Mouse (Mus musculus) T-helper 2 cell (primary cell): ENCODE data around the gene Vars.
"Not testable (repeated sequence)": the region's sequence is repeated elsewhere in the genome, so short reads cannot be mapped to it uniquely, and the experiment has no call there.

Experiments used
- in situ Hi-C: fragments of 300-600 bp; cut with MboI, MseI; formaldehyde crosslinking; loops from one replicate; pipeline ENCODE4 v1.15.1; 2025; ENCODE audit warnings: high pct_unique_total_duplicates

Vars gene

DNA sequence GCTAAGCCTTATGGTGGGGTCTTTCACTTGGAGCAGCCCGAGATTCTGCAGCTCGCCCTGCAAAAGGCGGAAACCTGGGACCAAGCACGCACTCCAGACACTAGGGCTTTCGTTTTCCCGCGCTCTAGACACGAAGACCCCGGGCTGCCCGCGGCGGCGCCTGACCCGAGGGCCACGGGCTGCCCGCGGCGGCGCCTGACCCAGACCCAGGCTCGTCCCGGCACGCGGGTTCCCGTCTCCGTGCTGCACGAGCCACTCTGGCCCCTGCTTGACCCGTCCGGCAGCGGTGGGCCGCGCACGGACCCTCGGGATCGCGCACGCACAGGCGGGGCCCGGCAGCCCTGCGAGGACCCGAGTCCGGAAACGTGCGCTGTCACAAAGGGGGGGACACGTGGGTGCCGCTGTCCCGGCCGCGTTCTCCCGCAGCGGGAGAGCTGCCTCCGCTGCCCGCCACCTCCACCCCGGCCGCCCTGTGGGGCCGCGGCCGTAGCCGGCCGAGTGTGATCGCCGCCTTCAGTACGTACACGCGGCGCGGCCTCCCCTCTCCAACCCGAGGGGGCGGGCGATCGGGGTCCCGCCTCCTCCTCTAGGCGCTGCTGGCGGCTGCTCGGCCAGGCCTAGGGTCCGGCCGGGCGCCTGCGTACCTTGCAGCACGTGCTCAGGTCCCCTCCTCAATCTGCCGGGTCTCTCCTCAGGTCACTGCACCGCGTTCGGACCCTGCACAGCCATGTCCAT is at the start of gene Vars:
Gene Vars, plus strand, starts transcription at position 271 of the 735 bp plus-strand sequence.
- in situ Hi-C loops, result loop anchor here (10.0 kb wide), 1 partner anchor 114 kb away; the partner anchor contains the start of gene Ly6g5b

DNA sequence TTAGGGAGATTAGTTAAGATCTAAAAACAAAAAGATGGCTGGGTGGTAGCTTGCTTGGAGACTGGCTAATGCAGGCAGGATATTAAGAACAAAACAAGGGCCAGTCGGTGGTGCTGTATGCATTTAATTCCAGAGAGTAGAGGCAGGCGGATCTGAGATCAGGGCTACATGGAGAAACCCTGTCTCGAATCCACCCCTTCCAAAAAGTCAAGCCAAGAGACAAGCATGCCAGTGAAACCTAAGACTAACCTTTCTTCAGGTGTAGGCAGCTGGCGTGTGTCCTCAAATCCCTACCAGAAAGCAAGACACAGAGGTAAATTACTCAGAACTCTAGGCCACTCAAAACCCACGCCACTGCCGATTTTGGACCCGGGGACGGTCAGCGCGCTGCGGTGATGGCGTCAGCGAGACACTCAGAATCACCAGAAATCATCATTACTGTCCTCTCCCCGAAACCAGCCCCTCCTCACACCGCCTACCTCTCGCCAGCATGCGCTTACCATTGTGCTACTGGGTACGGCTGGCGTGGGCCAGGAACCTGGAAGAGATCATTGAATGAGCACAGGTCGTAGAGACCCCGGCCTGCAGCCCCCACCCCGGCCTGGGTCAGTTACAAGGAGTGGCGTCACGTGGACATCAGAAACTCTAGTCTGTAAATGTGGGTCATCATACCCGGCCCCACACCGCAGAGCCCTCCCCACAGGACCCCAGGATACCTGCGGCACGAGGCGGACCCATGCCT is 49.0 kb upstream of the Vars start:
- in situ Hi-C loops, result no loop called here

DNA sequence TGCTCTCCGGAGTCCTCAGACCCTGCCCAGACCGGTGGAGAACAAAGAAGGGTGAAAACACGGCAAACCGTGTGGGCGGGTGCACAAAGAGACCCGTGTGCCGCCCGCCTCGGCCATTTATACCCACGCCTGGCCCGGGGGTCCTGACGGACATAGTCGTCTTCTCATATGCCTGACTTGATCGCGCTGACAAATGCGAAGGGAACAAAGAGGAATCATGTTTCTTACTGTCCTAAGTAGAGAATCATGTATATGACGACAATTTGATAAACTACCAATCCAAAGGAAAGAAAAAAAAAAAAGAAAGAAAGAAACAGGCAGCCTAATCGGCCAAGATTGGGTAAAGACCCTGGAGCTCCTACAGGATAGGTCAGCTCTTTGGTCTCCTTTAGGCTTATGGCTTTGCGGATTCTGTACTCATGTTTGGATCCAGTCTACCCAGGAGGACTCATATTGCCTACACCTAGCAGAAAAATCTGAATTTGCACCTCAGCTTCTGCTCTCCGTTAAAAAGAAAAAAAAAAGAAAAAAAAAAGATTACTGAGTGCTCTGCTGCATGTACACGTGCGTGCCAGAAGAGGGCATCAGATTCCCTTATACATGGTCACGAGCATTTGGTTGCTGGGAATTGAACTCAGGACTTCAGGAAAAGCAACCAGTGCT is 48.3 kb upstream of the Vars start:
- in situ Hi-C loops, result no loop called here

DNA sequence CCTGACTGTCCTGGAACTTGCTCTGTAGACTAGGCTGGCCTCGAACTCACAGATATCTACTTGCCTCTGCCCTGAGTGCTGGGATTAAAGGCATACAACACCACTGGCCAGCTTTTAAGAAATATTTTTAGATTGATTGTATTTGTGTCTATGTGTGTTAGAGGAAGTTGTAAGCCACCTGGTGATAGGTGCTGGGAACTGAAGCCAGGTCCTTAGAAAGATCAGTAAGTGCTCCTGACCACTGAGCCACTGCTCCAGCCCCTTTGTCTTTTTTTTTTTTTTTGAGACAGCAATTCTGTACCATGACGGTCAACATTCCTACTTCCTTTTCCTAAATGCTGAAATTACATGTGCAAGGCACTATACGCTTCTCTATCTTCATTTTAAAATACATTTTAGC is 47.5 kb upstream of the Vars start:
- in situ Hi-C loops, result no loop called here

DNA sequence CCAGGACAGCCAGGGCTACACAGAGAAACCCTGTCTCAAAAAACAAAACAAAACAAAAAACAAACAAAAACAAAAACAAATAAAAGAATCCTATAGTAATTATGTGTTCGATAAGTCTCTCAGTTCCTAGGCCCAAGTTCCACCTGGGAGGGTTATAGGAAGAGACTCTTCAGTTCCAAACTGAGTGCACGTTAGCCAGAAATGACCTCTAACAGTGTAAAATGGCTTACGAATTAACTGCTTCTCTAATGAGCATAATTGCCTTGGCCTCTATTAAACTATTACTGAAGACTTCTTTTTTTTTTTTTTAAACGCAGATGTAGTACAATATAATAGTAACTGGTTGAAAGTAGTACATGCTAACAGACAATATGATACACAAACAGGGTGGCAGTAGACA is 46.9 kb upstream of the Vars start:
- in situ Hi-C loops, result no loop called here

DNA sequence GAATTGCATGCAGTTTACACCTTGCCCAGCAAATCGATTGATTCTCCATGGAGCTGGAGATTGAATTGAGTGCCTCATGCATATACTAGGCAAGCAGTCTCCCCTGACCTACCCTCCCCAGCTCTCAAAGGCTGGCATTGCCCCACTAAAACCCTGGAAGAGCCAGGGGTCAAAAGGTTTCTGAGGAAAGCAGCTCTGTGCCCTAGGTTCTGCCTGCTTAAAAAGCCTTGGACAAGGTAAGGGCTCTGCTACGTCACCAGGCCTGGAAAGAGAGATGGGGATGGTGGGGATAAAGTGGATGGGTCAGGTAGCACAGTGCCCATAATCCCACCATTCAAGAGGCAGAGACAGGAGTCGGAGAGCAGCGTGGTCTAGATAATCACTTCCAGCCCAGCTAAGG is 46.0 kb upstream of the Vars start:
- in situ Hi-C loops, result no loop called here

DNA sequence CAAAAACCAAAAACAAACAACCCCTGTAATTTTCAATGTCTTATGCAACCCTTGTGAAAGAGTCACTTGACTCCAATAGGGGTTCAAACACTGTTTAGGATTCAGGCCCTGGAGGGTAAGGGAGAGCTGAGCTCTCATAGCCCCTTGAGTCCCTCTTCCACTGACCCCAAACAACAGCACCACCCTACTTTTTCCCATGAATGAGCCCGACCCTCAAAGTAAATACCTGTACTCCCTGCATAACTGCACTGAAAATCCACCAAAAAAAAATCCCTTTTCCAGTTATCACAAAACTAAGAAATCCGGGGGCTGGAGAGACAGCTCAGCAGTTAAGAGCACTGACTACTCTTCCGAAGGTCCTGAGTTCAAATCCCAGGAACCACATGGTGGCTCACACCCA is 44.9 kb upstream of the Vars start:
- in situ Hi-C loops, result no loop called here

DNA sequence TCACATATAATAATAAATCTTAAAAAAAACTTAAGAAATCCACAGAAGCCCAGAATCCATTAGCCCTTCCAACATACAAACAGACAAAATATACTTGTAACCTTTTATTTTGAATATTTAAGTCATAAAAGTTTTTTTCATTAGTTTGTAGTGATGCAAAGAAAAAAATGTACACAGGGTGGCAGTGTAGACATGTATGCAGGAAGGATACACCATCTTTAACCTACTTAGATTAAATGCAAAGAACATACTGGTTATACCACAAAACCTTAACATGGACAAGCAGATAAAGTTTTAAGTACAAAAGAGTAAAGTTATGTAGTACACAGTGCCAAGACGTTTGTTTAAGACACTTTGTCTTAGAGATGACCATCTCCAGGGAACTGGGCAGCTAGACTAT is 44.4 kb upstream of the Vars start:
- in situ Hi-C loops, result no loop called here

DNA sequence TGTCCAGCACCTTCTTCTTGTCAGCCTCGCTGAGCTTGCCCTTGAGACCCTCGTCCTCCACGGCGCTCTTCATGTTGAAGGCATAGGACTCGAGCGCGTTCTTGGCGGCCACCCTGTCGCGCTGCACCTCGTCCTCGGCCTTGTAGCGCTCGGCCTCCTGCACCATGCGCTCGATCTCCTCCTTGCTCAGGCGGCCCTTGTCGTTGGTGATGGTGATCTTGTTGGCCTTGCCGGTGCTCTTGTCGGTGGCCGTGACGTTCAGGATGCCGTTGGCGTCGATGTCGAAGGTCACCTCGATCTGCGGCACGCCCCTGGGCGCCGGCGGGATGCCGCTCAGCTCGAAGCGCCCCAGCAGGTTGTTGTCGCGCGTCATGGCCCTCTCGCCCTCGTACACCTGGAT is 43.5 kb upstream of the Vars start:
- in situ Hi-C loops, result not testable (repeated sequence)

DNA sequence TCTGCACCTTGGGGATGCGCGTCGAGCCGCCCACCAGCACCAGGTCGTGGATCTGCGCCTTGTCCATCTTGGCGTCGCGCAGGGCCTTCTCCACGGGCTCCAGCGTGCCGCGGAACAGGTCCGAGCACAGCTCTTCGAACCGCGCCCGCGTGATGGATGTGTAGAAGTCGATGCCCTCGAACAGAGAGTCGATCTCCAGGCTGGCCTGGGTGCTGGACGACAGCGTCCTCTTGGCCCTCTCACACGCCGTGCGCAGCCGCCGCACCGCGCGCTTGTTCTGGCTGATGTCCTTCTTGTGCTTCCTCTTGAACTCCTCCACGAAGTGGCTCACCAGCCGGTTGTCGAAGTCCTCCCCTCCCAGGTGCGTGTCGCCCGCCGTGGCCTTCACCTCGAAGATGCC is 42.8 kb upstream of the Vars start:
- in situ Hi-C loops, result not testable (repeated sequence)

DNA sequence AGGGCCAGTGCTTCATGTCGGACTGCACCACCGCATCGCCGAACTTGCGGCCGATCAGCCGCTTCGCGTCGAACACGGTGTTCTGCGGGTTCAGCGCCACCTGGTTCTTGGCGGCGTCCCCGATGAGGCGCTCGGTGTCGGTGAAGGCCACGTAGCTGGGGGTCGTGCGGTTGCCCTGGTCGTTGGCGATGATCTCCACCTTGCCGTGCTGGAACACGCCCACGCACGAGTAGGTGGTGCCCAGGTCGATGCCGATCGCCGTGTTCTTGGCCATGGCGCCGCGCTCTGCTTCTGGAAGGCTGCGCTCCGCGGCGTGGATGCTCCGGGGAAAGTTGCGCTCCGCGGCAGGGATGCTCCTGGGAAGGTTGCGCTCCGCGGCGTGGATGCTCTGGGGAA is 42.1 kb upstream of the Vars start:
- in situ Hi-C loops, result not testable (repeated sequence)

DNA sequence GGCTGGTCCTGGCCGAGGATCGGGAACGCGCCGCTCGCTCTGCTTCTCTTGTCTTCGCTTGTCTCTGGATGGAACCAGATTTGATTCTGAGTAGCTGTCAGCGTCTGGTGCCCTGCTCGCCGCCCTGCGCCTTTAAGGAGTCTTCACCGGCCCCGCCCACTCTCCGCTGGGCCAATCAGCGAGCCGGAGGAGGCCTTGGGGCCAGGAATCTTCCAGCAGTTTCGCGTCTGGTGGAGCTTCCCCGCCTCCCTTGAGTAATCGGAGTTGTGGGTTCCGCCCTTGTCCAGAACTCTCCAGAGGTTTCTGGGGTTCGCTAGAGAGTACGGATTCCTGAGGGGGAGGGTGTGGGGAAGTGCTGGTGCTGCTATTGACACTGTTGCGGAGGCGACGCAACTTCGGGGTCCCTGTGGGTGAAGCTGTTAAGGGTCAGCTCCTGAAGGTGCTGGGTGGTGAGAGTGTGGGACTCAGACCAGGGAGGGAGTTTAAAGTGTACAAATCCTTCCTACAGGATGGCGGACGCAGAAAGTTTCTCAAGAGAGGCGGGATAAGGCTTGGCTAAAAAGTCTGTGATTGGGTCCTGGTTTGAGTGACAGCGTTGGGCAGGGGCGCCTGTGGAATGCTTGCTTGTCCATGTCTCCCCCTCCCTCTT is 41.5 kb upstream of the Vars start, which contains the start of gene Hspa1b:
Gene Hspa1b, minus strand, starts transcription at position 109 of the 649 bp plus-strand sequence.
- in situ Hi-C loops, result not testable (repeated sequence)

DNA sequence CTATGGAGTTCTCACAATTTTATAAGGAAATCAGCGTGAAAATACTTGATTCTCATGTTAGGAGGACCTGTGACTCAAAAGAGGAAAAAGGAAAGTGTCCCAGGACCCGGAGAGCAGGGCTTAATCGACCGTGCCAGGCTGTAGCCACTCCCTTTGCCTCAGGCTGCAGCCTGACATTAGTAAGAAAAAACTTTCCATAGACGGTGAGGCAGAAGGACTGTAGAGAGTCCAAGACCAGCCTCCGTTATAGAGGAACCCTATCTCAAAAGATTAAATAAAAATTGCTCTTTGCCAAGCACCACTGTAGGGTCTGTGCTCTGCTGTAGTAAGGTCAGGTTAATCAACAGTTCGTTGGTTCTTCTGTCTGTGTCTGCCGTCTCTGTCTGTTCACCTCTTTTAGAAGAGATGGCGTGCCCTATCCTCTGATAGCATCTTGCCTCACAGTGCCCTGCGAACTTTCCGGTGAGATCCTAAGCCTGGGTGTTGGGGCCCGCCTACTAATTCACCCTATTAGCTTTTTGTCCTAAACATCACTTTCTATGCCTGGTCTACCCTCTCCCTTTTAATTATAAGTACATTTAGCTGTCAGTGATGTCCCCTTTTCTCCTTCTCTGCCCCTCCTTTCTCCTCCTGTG is 40.8 kb upstream of the Vars start:
- in situ Hi-C loops, result no loop called here

DNA sequence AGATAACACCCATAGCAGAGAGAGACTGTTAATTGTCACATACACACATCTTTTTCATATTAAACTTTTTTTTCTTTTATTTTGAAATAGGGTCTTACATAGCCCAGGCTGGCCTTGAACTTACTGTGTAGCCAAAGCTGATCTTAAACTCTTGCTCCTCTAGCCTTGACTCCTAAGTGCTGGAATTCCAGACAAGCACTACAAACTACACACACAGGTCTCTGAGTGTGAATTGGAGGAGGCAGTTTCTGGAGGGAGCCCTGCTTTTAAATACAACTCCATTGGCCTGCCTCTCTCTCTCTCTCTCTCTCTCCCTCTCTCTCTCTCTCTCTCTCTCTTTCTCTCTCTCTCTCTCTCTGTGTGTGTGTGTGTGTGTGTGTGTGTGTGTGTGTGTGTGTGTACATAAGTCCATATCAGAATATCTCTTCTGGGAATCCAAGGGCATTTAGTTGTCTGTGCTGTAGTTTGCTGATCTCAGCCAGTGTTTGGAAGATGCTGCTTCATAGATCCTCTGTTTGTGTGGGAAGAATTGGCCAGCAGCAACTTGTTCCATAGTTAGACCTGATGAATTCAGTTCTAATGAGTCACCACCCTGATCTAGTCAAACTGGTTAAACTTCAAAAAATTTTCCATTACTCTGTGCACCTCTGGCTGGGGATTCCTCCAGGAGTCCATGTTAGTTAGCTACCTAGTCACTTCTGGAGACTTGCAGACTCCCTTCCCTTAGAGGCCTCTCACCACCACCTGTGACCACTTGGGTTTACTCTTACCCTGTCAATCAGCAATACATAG is 39.9 kb upstream of the Vars start:
- in situ Hi-C loops, result no loop called here

DNA sequence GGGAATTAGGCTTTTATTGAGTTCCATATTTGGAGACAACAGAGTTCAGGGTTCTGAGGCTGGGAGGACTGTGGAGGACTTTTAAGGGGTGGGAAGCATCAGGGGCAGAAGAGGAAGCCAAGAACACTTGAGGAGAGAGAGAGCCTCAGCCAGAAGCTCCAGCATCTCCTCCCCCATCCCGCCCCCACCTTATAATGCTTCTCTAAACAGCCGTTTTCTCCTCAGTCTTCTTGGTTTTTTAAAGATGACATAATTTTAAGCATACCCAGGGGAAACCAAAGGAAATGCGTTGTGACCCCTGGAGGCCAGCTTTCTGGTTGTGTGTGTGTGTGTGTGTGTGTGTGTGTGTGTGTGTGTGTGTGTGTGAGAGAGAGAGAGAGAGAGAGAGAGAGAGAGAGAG is 38.7 kb upstream of the Vars start:
- in situ Hi-C loops, result no loop called here

DNA sequence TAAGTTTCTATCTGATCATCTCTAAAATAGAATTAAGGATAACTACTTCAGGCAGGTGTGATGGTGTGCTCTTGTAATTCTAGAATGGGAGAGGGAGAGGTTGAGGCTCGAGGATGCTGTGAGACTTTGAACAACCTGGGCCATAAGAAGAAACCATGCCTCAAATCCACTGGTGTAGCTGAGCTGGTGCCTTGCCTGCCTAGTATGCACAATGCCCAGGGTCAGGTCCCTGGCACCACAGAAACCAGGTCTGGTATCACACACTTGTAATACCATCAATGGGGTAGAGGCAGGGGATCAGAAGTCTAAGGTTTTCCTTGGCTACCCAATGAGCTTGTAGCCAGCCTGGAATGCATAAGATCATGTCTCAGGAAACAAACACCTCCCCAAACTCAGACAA is 37.9 kb upstream of the Vars start:
- in situ Hi-C loops, result no loop called here

DNA sequence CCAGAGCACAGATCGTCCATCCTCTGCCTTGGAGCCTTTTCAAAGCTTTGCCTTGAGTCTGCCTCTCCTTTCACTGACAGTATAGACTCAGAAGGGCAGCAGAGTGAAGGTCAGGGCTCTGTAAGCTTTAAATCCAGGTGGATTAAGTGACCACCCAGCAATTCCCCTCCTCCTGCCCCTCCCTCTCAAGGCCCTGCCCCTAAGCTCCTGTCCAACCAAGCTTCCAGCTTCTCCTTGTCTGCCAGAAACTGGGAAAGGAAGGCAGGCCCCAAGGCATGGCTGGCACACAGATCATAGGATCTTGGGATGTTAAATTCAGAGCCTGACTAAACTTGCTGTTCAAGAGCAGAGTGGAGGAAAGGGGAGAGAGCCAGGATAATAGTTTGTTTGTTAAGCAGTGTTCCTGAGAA is 36.1 kb upstream of the Vars start:
- in situ Hi-C loops, result no loop called here

DNA sequence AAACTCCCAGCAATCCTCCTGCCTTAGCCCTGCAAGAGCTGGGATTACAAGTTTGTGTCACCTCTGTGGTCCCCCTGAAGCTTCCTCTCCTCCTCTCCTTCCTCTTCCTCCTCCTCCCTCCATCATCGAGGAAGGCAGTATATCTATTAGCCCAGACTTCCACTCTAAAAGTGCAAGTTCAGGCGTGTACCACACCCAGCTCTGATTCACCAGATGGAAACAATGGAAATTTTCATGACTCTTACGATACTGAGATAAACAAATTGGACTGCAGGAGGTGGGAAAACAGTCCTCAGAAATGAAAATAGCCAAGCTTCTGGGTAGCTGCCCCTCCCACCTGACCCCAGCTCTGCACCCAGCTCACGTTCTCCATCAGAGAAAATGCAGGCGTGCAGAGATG is 35.2 kb upstream of the Vars start:
- in situ Hi-C loops, result no loop called here

DNA sequence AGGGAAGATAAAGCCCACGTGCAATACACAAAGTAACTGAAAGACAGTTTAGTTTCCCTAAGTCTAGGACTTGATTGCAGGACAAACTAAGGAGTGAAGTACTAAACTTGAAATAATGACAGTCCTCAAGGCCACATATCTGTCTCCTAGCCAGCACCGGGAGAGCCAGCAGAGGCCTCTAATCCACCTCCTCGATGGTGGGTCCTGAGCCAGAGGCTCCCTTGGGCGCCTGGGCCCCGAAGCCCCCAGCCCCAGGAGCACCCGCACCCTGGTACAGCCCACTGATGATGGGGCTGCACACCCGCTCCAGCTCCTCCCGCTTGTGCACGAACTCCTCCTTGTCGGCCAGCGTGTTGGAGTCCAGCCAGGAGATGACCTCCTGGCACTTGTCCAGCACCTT is 31.0 kb upstream of the Vars start, which contains the start of gene Gm20481:
Gene Gm20481, plus strand, starts transcription at position 91 of the 400 bp plus-strand sequence.
- in situ Hi-C loops, result not testable (repeated sequence)

DNA sequence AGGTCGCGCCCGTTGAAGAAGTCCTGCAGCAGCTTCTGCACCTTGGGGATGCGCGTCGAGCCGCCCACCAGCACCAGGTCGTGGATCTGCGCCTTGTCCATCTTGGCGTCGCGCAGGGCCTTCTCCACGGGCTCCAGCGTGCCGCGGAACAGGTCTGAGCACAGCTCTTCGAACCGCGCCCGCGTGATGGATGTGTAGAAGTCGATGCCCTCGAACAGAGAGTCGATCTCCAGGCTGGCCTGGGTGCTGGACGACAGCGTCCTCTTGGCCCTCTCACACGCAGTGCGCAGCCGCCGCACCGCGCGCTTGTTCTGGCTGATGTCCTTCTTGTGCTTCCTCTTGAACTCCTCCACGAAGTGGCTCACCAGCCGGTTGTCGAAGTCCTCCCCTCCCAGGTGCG is 29.9 kb upstream of the Vars start:
- in situ Hi-C loops, result not testable (repeated sequence)

DNA sequence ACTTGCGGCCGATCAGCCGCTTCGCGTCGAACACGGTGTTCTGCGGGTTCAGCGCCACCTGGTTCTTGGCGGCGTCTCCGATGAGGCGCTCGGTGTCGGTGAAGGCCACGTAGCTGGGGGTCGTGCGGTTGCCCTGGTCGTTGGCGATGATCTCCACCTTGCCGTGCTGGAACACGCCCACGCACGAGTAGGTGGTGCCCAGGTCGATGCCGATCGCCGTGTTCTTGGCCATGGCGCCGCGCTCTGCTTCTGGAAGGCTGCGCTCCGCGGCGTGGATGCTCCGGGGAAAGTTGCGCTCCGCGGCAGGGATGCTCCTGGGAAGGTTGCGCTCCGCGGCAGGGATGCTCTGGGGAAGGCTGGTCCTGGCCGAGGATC is 29.1 kb upstream of the Vars start:
- in situ Hi-C loops, result not testable (repeated sequence)
